Mouse (Mus musculus) intestine, embryonic 16.5 days (tissue): ENCODE measurements around the gene Igsf3. TPM values are rescaled to one million over a fixed set of nuclear protein-coding genes. Genes with fewer than 3 reads are reported as not detected.

ENCODE experiments used
- ATAC-seq: fragments of 200-750 bp; cut with Nextera tagmentation; 2 replicates; pipeline ENCODE4 v1.8.0; 2017; ENCODE audit warnings: moderate TSS enrichment, moderate library complexity
- H3K27ac ChIP-seq: fragments of 300-500 bp; sonication (generic); 2 replicates; pipeline ENCODE4 v1.5.1; 2014; ENCODE audit warnings: mild to moderate bottlenecking, low read length
- H3K27me3 ChIP-seq: fragments of 300-500 bp; sonication (generic); replicated peaks from 2 replicates; pipeline ENCODE4 v1.6.1; 2014; ENCODE audit warnings: low read length, control low read depth, mixed read lengths; ENCODE audit not compliant: control insufficient read depth, insufficient read depth
- H3K36me3 ChIP-seq: fragments of 300-500 bp; sonication (generic); 2 replicates; pipeline ENCODE4 v1.6.1; 2014; ENCODE audit warnings: low read length, control low read depth; ENCODE audit not compliant: control insufficient read depth, insufficient read depth
- H3K4me1 ChIP-seq: fragments of 300-500 bp; sonication (generic); 2 replicates; pipeline ENCODE4 v1.6.1; 2014; ENCODE audit warnings: low read length, control low read depth, mixed read lengths; ENCODE audit not compliant: control insufficient read depth, insufficient read depth
- H3K4me2 ChIP-seq: fragments of 300-500 bp; sonication (generic); 2 replicates; pipeline ENCODE4 v1.6.1; 2014; ENCODE audit warnings: low read depth, low read length, control low read depth
- H3K4me3 ChIP-seq: fragments of 300-500 bp; sonication (generic); 2 replicates; pipeline ENCODE4 v1.5.1; 2014; ENCODE audit warnings: mild to moderate bottlenecking, low read length
- H3K9ac ChIP-seq: fragments of 300-500 bp; sonication (generic); 2 replicates; pipeline ENCODE4 v1.6.1; 2014; ENCODE audit warnings: low read depth, low read length
- H3K9me3 ChIP-seq: fragments of 300-500 bp; sonication (generic); 2 replicates; pipeline ENCODE4 v1.6.1; 2016; ENCODE audit warnings: low read length, control low read depth; ENCODE audit not compliant: control insufficient read depth
- WGBS: fragments of 180-500 bp; shearing (Covaris S2); extraction: QIAGEN DNeasy Blood & Tissue Kit; methylation state at CpG from one replicate; pipeline ENCODE4 v1.1.7; 2014; 5-methylcytosine and 5-hydroxymethylcytosine counted together
- polyA plus RNA-seq: library from polyadenylated mRNA; unstranded; fragments of >200 nt; fragmentation: Nextera tagmentation; extraction: Ambion mirVana; gene quantifications from 2 replicates; pipeline ENCODE4 v1.2.1, GENCODE M21; 2015

Gene Igsf3
- polyA plus RNA-seq: 17.9 and 19.2 TPM in 2 replicates

- peaks cover 30% of the 10 kb centered on the region for H3K4me1 ChIP-seq
- WGBS: 4% methylated on average over 51 of the region's 56 CpGs
- H3K27ac ChIP-seq: peak within 1 kb of the TSS; percentile 47
Measured at GRCm38 (mm10) chr3:101376538-101377247, at the start of gene Igsf3. Gene Igsf3 (plus strand): TSS chr3:101377083.

GRCm38 (mm10) chr3:101327248-101327647, 49.6 kb upstream of the Igsf3 start:
- no peak overlapping the region for H3K4me2 ChIP-seq
- no peak overlapping the region for H3K4me3 ChIP-seq
- H3K9ac ChIP-seq: no peak overlapping the region
- H3K36me3 ChIP-seq: no peaks in the 10 kb centered on the region
- H3K27me3 ChIP-seq: no peaks in the 10 kb centered on the region
- 72% methylated on average over 2 of the region's 2 CpGs for WGBS
- H3K9me3 ChIP-seq: no peaks in the 10 kb centered on the region
- H3K27ac ChIP-seq: no peak overlapping the region
- H3K4me1 ChIP-seq: no peaks in the 10 kb centered on the region
- no peak for ATAC-seq

More at GRCm38 (mm10) chr3:101376538-101377247, at the start of gene Igsf3:
- peak within 1 kb of the TSS; percentile 86 for H3K4me3 ChIP-seq
- peak within 1 kb of the TSS; percentile 84 for H3K9ac ChIP-seq
- peak; percentile 91 for ATAC-seq
- H3K36me3 ChIP-seq: no peaks in the 10 kb centered on the region
- no peaks in the 10 kb centered on the region for H3K27me3 ChIP-seq
- H3K4me2 ChIP-seq: peak within 1 kb of the TSS; percentile 97
- no peaks in the 10 kb centered on the region for H3K9me3 ChIP-seq

- no peak overlapping the region for H3K4me3 ChIP-seq
- H3K36me3 ChIP-seq: no peaks in the 10 kb centered on the region
- no peak overlapping the region for H3K9ac ChIP-seq
- H3K9me3 ChIP-seq: no peaks in the 10 kb centered on the region
- no peak overlapping the region for H3K27ac ChIP-seq
- no peaks in the 10 kb centered on the region for H3K4me1 ChIP-seq
- H3K27me3 ChIP-seq: no peaks in the 10 kb centered on the region
- no peak overlapping the region for H3K4me2 ChIP-seq
- ATAC-seq: no peak
- 75% methylated on average over 7 of the region's 7 CpGs for WGBS
Measured at GRCm38 (mm10) chr3:101328617-101329016, 48.3 kb upstream of the Igsf3 start.

GRCm38 (mm10) chr3:101343199-101343924, 33.5 kb upstream of the Igsf3 start:
- H3K9me3 ChIP-seq: no peaks in the 10 kb centered on the region
- H3K4me3 ChIP-seq: no peak overlapping the region
- H3K9ac ChIP-seq: no peak overlapping the region
- H3K4me2 ChIP-seq: no peak overlapping the region
- no peaks in the 10 kb centered on the region for H3K36me3 ChIP-seq
- ATAC-seq: no peak
- H3K27ac ChIP-seq: no peak overlapping the region
- H3K4me1 ChIP-seq: no peaks in the 10 kb centered on the region
- 92% methylated on average over 9 of the region's 9 CpGs for WGBS
- no peaks in the 10 kb centered on the region for H3K27me3 ChIP-seq

GRCm38 (mm10) chr3:101344246-101344645, 32.6 kb upstream of the Igsf3 start:
- no peak overlapping the region for H3K4me2 ChIP-seq
- no peak overlapping the region for H3K27ac ChIP-seq
- no peaks in the 10 kb centered on the region for H3K9me3 ChIP-seq
- H3K4me1 ChIP-seq: no peaks in the 10 kb centered on the region
- no peak for ATAC-seq
- no peaks in the 10 kb centered on the region for H3K27me3 ChIP-seq
- H3K36me3 ChIP-seq: no peaks in the 10 kb centered on the region
- WGBS: 74% methylated on average over 3 of the region's 3 CpGs
- no peak overlapping the region for H3K9ac ChIP-seq
- no peak overlapping the region for H3K4me3 ChIP-seq

GRCm38 (mm10) chr3:101345299-101345698, 31.6 kb upstream of the Igsf3 start:
- Histone ChIP-seq H3K27ac (no peak overlapping the region), H3K4me2 (no peak overlapping the region), H3K9me3 (no peaks in the 10 kb centered on the region), H3K27me3 (no peaks in the 10 kb centered on the region), H3K9ac (no peak overlapping the region), H3K36me3 (no peaks in the 10 kb centered on the region), H3K4me1 (peaks cover 3% of the 10 kb centered on the region; the same call in 1 of the 2 replicates), H3K4me3 (no peak overlapping the region)
- no peak for ATAC-seq
- WGBS: 65% methylated on average over 6 of the region's 6 CpGs

- Histone ChIP-seq H3K9ac (no peak overlapping the region), H3K4me3 (no peak overlapping the region), H3K27ac (no peak overlapping the region), H3K27me3 (no peaks in the 10 kb centered on the region), H3K4me1 (peaks cover 3% of the 10 kb centered on the region; the same call in 1 of the 2 replicates), H3K4me2 (no peak overlapping the region), H3K36me3 (no peaks in the 10 kb centered on the region), H3K9me3 (no peaks in the 10 kb centered on the region)
- 100% methylated on average over 1 of the region's 1 CpGs for WGBS
- no peak for ATAC-seq
Measured at GRCm38 (mm10) chr3:101346806-101347205, 30.1 kb upstream of the Igsf3 start.

- H3K4me2 ChIP-seq: no peak overlapping the region
- no peaks in the 10 kb centered on the region for H3K36me3 ChIP-seq
- H3K27ac ChIP-seq: no peak overlapping the region
- no peak overlapping the region for H3K4me3 ChIP-seq
- H3K9me3 ChIP-seq: no peaks in the 10 kb centered on the region
- no peaks in the 10 kb centered on the region for H3K27me3 ChIP-seq
- H3K9ac ChIP-seq: no peak overlapping the region
- ATAC-seq: no peak
- peaks cover 3% of the 10 kb centered on the region; the same call in 1 of the 2 replicates for H3K4me1 ChIP-seq
- WGBS: 58% methylated on average over 9 of the region's 9 CpGs
Measured at GRCm38 (mm10) chr3:101348501-101349161, 28.3 kb upstream of the Igsf3 start.

GRCm38 (mm10) chr3:101349542-101350307, 27.2 kb upstream of the Igsf3 start:
- no peaks in the 10 kb centered on the region for H3K27me3 ChIP-seq
- no peaks in the 10 kb centered on the region for H3K36me3 ChIP-seq
- no peak for ATAC-seq
- no peaks in the 10 kb centered on the region for H3K9me3 ChIP-seq
- H3K27ac ChIP-seq: no peak overlapping the region
- 41% methylated on average over 6 of the region's 6 CpGs for WGBS
- H3K9ac ChIP-seq: no peak overlapping the region
- no peak overlapping the region for H3K4me2 ChIP-seq
- H3K4me1 ChIP-seq: peaks cover 3% of the 10 kb centered on the region; the same call in 1 of the 2 replicates
- H3K4me3 ChIP-seq: no peak overlapping the region
